Mouse (Mus musculus): ENCODE measurements around the gene Notch3.
"Not testable (repeated sequence)": the region's sequence is repeated elsewhere in the genome, so short reads cannot be mapped to it uniquely, and the experiment has no call there.

- not testable (repeated sequence) for TF ChIP-seq CTCF (IDR thresholded peaks at IDR 0.05; ENCODE audit: low read depth, low read length); EP300 (IDR thresholded peaks at IDR 0.05; ENCODE audit: insufficient read depth, low read depth, low read length)
Measured at GRCm38 (mm10) chr17:32117872-32118421, 48.7 kb downstream of the Notch3 start.
